Mouse (Mus musculus): ENCODE measurements at regions not wholly inside any gene's neighbourhood (a gene's known extent, or its start where the extent isn't known, plus 50 kb on each side); places are given as distances from the start of the nearest gene placed in this dataset.
A peak's percentile ranks its signal among the peaks of the same experiment; 100 is the strongest.

- Histone ChIP-seq H3K4me1 (ENCODE audit: control insufficient read depth, insufficient read depth, low read depth, low read length) (no peaks in the 10 kb centered on the region), H3K27me3 (replicated peaks; ENCODE audit: control insufficient read depth, insufficient read depth, low read length) (no peaks in the 10 kb centered on the region), H3K4me2 (ENCODE audit: low read length) (no peak overlapping the region), H3K9me3 (ENCODE audit: control insufficient read depth, low read length) (no peaks in the 10 kb centered on the region), H3K4me3 (ENCODE audit: low read length) (no peak overlapping the region), H3K27ac (ENCODE audit: low read depth, low read length) (no peak overlapping the region), H3K36me3 (ENCODE audit: control insufficient read depth, insufficient read depth, low read length) (no peaks in the 10 kb centered on the region), H3K9ac (ENCODE audit: low read depth, low read length) (no peak overlapping the region)
- WGBS = 76% methylated on average over 4 of the region's 4 CpGs
- ATAC-seq = no peak
Observed at GRCm38 (mm10) chr4:68179551-68179950, 774.6 kb downstream of the Brinp1 start.

GRCm38 (mm10) chr4:68156499-68156898 lies 797.7 kb downstream of the Brinp1 start:
- Histone ChIP-seq H3K36me3 (ENCODE audit: control insufficient read depth, insufficient read depth, low read length) (no peaks in the 10 kb centered on the region), H3K27ac (ENCODE audit: low read depth, low read length) (no peak overlapping the region), H3K4me1 (ENCODE audit: control insufficient read depth, insufficient read depth, low read depth, low read length) (no peaks in the 10 kb centered on the region), H3K9me3 (ENCODE audit: control insufficient read depth, low read length) (no peaks in the 10 kb centered on the region), H3K27me3 (replicated peaks; ENCODE audit: control insufficient read depth, insufficient read depth, low read length) (no peaks in the 10 kb centered on the region), H3K9ac (ENCODE audit: low read depth, low read length) (no peak overlapping the region), H3K4me3 (ENCODE audit: low read length) (no peak overlapping the region), H3K4me2 (ENCODE audit: low read length) (no peak overlapping the region)
- ATAC-seq = no peak
- WGBS = 94% methylated on average over 1 of the region's 1 CpGs

DNA sequence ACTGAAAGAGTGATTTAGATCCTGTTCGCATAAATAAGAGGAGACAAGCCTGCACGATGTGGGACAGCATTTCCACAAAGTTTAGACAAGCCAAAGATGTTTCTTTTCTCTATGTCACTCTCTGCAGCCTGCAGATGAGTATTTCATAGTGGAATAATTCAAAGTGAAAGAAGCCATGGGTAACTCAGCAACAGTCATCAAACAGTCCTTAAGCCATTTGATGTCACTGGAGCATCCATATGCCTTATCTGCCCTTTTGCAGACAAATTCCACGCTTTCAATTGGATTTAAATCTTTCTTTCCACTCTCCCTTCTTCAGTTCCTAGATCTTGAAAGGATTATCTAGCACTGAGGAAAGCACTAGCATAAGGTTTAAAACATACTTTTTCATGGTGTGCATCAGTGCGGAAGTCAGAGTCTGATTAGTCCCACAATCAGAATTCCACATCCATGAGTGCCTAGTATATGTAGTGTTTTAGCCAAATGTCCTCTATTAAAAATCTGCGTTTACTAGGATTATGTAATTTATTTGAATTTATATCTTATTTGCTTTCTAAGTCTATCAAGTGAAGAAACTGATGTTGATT lies 805.6 kb downstream of the Brinp1 start:
- no peaks in the 10 kb centered on the region for H3K36me3 ChIP-seq (ENCODE audit: control insufficient read depth, insufficient read depth, low read length)
- H3K9ac ChIP-seq (ENCODE audit: low read depth, low read length) = no peak overlapping the region
- H3K4me3 ChIP-seq (ENCODE audit: low read length) = no peak overlapping the region
- no peak overlapping the region for H3K4me2 ChIP-seq (ENCODE audit: low read length)
- no peaks in the 10 kb centered on the region for H3K9me3 ChIP-seq (ENCODE audit: control insufficient read depth, low read length)
- 73% methylated on average over 5 of the region's 5 CpGs for WGBS
- ATAC-seq = no peak
- no peaks in the 10 kb centered on the region for H3K27me3 ChIP-seq (replicated peaks; ENCODE audit: control insufficient read depth, insufficient read depth, low read length)
- H3K4me1 ChIP-seq (ENCODE audit: control insufficient read depth, insufficient read depth, low read depth, low read length) = no peaks in the 10 kb centered on the region
- no peak overlapping the region for H3K27ac ChIP-seq (ENCODE audit: low read depth, low read length)

DNA sequence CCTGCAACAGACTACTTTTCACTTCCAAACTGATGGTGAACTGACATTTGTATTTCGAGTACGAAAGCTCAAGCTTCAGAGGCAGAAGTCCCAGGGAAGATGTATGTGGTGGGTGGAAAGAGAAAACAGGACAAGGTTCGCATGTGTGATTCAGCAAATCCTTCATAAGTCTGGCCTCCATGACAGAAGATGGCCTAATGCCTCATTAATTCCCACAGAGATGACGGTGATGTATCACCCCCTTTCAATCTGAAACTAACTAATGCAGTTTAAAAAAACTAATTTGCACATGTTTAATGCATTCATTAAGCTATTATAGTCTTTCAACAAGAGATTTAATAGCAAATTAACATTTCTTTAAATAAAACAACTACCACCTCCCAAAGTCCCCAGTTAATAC lies 826.1 kb downstream of the Brinp1 start:
- Histone ChIP-seq H3K36me3 (ENCODE audit: control insufficient read depth, insufficient read depth, low read length) (no peaks in the 10 kb centered on the region), H3K9me3 (ENCODE audit: control insufficient read depth, low read length) (no peaks in the 10 kb centered on the region), H3K4me2 (ENCODE audit: low read length) (no peak overlapping the region), H3K4me1 (ENCODE audit: control insufficient read depth, insufficient read depth, low read depth, low read length) (no peaks in the 10 kb centered on the region), H3K27ac (ENCODE audit: low read depth, low read length) (no peak overlapping the region), H3K9ac (ENCODE audit: low read depth, low read length) (no peak overlapping the region), H3K27me3 (replicated peaks; ENCODE audit: control insufficient read depth, insufficient read depth, low read length) (no peaks in the 10 kb centered on the region), H3K4me3 (ENCODE audit: low read length) (no peak overlapping the region)
- ATAC-seq = no peak
- 38% methylated on average over 4 of the region's 4 CpGs for WGBS

- Histone ChIP-seq H3K27ac (ENCODE audit: low read depth, low read length) (no peak overlapping the region), H3K36me3 (ENCODE audit: control insufficient read depth, insufficient read depth, low read length) (no peaks in the 10 kb centered on the region), H3K9ac (ENCODE audit: low read depth, low read length) (no peak overlapping the region), H3K4me1 (ENCODE audit: control insufficient read depth, insufficient read depth, low read depth, low read length) (no peaks in the 10 kb centered on the region), H3K4me2 (ENCODE audit: low read length) (no peak overlapping the region), H3K27me3 (replicated peaks; ENCODE audit: control insufficient read depth, insufficient read depth, low read length) (no peaks in the 10 kb centered on the region), H3K4me3 (ENCODE audit: low read length) (no peak overlapping the region), H3K9me3 (ENCODE audit: control insufficient read depth, low read length) (no peaks in the 10 kb centered on the region)
- ATAC-seq = no peak
Observed at GRCm38 (mm10) chr4:68114502-68114901, 839.7 kb downstream of the Brinp1 start.

DNA sequence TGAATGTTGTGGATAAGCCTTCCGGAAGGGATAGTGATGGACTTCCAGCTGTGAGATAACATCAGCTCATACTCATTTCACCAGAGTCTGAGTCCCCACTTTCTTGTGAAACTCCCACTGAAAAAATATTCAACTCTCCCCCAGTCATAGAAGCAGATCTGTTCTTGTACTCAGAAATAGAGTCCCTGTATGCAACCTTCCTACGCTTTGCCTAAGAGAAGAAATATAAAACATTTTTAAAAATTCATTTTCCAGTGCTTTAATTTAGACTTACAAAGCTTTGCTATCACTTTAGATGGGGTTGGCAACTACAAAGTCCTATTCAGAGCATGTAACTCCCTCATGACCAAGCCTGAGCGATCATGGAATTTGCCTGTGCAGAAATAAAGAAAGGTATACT lies 868.9 kb downstream of the Brinp1 start:
- no peaks in the 10 kb centered on the region for H3K9me3 ChIP-seq (ENCODE audit: control insufficient read depth, low read length)
- no peaks in the 10 kb centered on the region for H3K36me3 ChIP-seq (ENCODE audit: control insufficient read depth, insufficient read depth, low read length)
- H3K4me2 ChIP-seq (ENCODE audit: low read length) = no peak overlapping the region
- H3K9ac ChIP-seq (ENCODE audit: low read depth, low read length) = no peak overlapping the region
- H3K27me3 ChIP-seq (replicated peaks; ENCODE audit: control insufficient read depth, insufficient read depth, low read length) = no peaks in the 10 kb centered on the region
- 90% methylated on average over 3 of the region's 3 CpGs for WGBS
- ATAC-seq = no peak
- H3K4me1 ChIP-seq (ENCODE audit: control insufficient read depth, insufficient read depth, low read depth, low read length) = no peaks in the 10 kb centered on the region
- H3K27ac ChIP-seq (ENCODE audit: low read depth, low read length) = no peak overlapping the region
- no peak overlapping the region for H3K4me3 ChIP-seq (ENCODE audit: low read length)

- WGBS = 59% methylated on average over 4 of the region's 4 CpGs
- Histone ChIP-seq H3K4me1 (ENCODE audit: control insufficient read depth, insufficient read depth, low read depth, low read length) (no peaks in the 10 kb centered on the region), H3K4me3 (ENCODE audit: low read length) (no peak overlapping the region), H3K4me2 (ENCODE audit: low read length) (no peak overlapping the region), H3K9me3 (ENCODE audit: control insufficient read depth, low read length) (no peaks in the 10 kb centered on the region), H3K9ac (ENCODE audit: low read depth, low read length) (no peak overlapping the region), H3K27ac (ENCODE audit: low read depth, low read length) (no peak overlapping the region), H3K27me3 (replicated peaks; ENCODE audit: control insufficient read depth, insufficient read depth, low read length) (no peaks in the 10 kb centered on the region), H3K36me3 (ENCODE audit: control insufficient read depth, insufficient read depth, low read length) (no peaks in the 10 kb centered on the region)
- ATAC-seq = no peak
Observed at GRCm38 (mm10) chr4:68056813-68057578, 897.2 kb downstream of the Brinp1 start.

DNA sequence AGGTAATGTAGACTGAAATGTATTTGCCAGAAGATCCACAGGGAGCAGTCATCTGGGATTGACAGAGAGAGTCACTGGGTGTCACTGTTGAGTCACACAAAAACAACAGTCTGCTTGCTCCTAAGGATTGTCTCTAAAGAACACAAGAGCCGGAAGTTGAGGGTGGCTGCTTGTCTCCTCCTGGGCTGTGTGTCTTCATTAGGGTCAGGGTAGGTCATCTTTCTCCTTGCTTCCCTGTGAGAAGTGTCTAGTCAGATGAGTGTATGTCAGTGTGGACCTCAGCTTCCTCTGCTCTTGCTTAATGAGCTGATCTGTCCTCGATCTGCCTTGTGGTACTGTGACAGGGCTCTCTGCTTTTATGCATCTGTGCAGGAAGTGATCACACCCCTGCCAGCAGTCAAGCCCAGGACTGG lies 931.3 kb downstream of the Brinp1 start:
- H3K4me2 ChIP-seq (ENCODE audit: low read length) = no peak overlapping the region
- no peaks in the 10 kb centered on the region for H3K36me3 ChIP-seq (ENCODE audit: control insufficient read depth, insufficient read depth, low read length)
- H3K27me3 ChIP-seq (replicated peaks; ENCODE audit: control insufficient read depth, insufficient read depth, low read length) = no peaks in the 10 kb centered on the region
- no peak overlapping the region for H3K27ac ChIP-seq (ENCODE audit: low read depth, low read length)
- no peak overlapping the region for H3K4me3 ChIP-seq (ENCODE audit: low read length)
- 3% methylated on average over 2 of the region's 2 CpGs for whole genome bisulfite sequencing
- no peaks in the 10 kb centered on the region; the same call in 1 of the 2 replicates for H3K4me1 ChIP-seq (ENCODE audit: control insufficient read depth, insufficient read depth, low read depth, low read length)
- H3K9ac ChIP-seq (ENCODE audit: low read depth, low read length) = no peak overlapping the region
- no peaks in the 10 kb centered on the region for H3K9me3 ChIP-seq (ENCODE audit: control insufficient read depth, low read length)
- peak; percentile 90 for ATAC-seq

- Histone ChIP-seq H3K4me1 (ENCODE audit: control insufficient read depth, insufficient read depth, low read depth, low read length) (no peaks in the 10 kb centered on the region), H3K9me3 (ENCODE audit: control insufficient read depth, low read length) (no peaks in the 10 kb centered on the region), H3K9ac (ENCODE audit: low read depth, low read length) (no peak overlapping the region), H3K4me3 (ENCODE audit: low read length) (no peak overlapping the region), H3K36me3 (ENCODE audit: control insufficient read depth, insufficient read depth, low read length) (no peaks in the 10 kb centered on the region), H3K27ac (ENCODE audit: low read depth, low read length) (no peak overlapping the region), H3K27me3 (replicated peaks; ENCODE audit: control insufficient read depth, insufficient read depth, low read length) (no peaks in the 10 kb centered on the region), H3K4me2 (ENCODE audit: low read length) (no peak overlapping the region)
- 65% methylated on average over 2 of the region's 2 CpGs for WGBS
- ATAC-seq = no peak
Observed at GRCm38 (mm10) chr4:68011371-68011770, 942.8 kb downstream of the Brinp1 start.

Measured in hindbrain, embryonic 16.5 days (tissue).